Mouse (Mus musculus) CH12F3 (cell line): ENCODE results near the gene Isoc2b.
"Not testable (repeated sequence)": the region's sequence is repeated elsewhere in the genome, so short reads cannot be mapped to it uniquely, and the experiment has no call there.

Source experiments
- in situ Hi-C: fragments of 300-500 bp; cut with MboI; formaldehyde crosslinking; loops from 2 replicates; pipeline ENCODE4 v1.14.3; 2020; ENCODE audit warnings: low sequenced_read_pairs

Gene Isoc2b

GRCm38 (mm10) chr7:4866631-4867180, 3.4 kb downstream of the Isoc2b start:
- in situ Hi-C loops: no loop called here

DNA sequence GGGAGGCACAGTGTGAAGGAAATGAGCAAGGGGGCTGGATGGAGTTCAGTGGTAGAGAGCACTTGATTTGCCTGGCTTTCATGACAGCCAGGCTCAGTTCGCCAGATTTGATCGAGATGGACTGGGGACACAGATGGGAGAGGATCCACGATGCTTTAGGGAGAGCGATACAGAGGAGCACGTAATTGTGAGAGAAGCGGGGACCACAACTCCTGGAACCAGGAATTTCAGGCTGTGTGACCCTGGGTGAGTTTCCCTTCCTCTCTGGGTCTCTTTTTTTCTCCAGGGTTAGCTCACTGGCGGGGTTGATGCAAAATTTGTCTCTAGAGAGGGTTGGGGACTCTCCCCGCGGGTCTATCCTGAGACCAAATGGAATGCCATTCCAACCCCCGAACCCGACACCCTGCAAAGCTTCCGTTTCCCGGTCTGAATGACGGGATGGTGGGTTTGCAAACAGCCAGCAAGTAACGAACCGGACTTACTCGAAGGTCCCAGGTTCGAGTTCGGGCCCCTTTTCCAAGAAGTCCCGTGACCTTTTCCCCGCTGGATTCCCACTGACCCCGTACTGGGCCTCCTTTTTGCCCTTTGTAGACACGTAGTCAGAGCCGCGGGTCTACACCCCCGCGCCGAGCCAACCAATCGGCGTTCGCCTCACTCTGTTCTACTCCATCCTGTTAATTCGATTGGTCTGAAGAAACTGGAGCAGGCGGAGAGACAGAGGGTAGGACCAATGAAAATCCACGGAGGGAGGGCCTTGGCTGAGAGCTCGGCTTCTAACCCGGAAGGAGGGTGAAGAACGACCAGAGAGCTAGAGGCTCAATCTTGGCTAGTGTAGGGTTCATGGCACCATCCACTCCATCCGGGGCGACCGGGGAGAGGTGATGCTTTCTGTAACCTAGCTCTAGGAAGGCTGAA, 4.2 kb downstream of the Isoc2b start:
- in situ Hi-C loops: no loop called here

GRCm38 (mm10) chr7:4865090-4865489, 5.0 kb downstream of the Isoc2b start:
- in situ Hi-C loops: no loop called here

DNA sequence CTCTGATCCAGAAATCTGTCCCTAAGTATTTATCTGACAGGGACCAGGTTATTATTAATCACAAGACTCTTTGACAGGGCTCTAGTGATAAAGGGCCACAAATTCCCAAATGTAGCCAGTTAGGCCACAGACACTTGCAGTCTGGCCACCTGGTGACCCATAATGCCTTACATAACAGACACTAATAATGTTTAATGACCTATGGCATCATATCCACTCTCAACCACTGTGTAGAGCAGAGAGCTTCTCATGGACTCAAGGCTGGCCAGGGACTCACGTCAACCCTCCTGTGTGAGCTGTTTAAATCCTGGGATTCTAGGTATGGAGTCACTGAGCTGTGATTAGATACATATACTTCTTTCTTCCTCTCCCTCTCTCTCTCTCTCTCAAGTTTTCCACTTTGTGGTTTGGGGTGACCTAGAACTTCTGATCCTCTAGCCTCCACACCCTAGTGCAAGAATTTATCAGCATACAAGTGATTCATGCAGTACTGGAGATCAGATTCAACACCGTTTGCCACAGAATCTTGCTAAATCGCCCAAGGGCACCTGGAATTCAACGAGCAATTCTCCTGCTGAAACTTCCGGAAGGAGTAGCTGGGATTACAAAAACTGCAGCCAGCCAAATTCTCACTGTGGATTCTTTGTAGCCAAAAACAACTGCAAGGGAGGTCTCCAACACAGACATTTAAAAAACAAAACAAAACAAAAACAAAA, 5.8 kb downstream of the Isoc2b start:
- in situ Hi-C loops: no loop called here

DNA sequence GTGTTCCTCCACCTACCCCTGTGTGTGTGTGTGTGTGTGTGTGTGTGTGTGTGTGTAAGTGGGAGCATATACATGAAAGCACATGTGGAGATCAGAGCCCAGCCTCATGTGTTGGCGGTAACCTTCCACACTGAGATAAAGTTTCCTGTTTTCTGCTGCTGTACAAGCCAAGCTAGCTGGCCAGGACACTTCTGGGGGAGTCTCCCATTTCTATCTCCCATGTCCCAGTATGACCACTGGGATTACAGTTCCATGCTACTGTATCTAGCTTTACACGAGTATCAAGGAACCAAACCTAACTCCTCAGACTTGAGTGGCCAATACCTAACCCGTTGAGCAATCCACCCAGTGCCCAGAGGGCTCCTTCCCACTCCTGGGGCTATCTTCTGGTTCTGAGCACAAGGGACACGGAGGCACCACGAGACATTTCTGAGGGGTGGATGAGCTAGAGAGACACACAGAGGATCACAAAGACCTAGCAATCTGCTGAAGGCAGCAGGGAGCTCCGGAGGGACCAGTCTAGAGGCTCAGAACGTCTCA, 6.4 kb downstream of the Isoc2b start:
- in situ Hi-C loops: no loop called here

DNA sequence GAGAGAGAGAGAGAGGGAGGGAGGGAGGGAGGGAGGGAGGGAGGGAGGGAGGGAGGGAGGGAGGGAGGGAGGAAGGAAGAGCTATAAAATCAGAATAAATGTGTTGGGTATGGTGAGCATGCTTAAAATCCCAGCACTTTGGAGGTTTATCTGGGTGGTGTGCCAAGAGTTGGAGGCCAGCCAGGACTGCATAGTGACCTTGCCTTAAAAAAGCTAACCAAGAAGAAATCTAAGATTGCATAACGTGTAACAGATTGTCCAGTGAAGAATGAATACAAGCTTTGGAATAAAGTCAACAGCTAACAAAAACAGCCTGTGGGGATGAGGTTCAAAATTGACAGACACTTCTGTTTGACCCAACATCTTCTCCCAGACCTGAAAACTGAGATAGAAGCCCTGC, 7.0 kb downstream of the Isoc2b start:
- in situ Hi-C loops: no loop called here

GRCm38 (mm10) chr7:4860926-4861325, 9.1 kb downstream of the Isoc2b start:
- in situ Hi-C loops: not testable (repeated sequence)

GRCm38 (mm10) chr7:4859418-4859978, 10.6 kb downstream of the Isoc2b start:
- in situ Hi-C loops: no loop called here

- in situ Hi-C loops: no loop called here
Measured at GRCm38 (mm10) chr7:4857321-4857720, 12.7 kb downstream of the Isoc2b start.

DNA sequence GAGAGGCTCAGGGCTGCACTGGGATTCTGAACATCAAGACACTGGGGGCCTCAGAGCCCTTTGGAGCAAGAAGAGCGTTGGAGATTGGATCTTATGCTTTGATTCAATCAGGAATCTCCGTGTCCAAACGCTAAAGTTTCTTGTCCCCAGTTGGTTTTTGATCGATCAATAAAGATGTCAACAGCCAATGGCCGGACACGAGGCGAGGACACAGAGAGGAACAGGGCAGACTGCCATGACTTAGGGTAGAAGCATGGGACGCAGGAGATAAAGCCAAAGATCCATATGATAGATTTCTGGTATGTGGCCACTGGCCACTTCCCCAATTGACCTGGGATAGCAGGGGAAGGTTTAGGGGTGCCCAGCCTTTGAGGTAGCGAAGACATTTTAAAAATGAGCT, 13.6 kb downstream of the Isoc2b start:
- in situ Hi-C loops: no loop called here

DNA sequence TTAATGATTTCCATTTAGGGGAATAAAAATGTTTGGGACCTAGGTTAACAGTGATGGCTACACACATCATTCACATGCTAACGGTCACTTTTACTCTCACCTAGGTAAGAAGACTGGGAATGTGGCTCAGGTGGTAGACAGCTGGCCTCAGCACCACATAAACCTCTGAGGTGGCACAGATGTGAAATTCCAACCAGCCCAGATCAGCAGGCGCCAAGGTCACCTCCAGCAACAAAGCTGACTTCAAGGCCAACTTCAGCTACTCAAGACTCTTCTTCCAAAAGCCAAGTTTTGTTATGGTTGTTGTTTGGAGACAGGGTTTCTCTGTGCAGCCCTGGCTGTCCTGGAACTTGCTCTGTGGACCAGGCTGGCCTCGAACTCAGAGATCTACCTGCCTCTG, 16.4 kb downstream of the Isoc2b start:
- in situ Hi-C loops: no loop called here

- in situ Hi-C loops: no loop called here
Measured at GRCm38 (mm10) chr7:4851315-4851688, 18.8 kb downstream of the Isoc2b start.

- in situ Hi-C loops: no loop called here
Measured at GRCm38 (mm10) chr7:4850621-4851314, 19.3 kb downstream of the Isoc2b start.

- in situ Hi-C loops: no loop called here
Measured at GRCm38 (mm10) chr7:4849372-4849771, 20.7 kb downstream of the Isoc2b start.

GRCm38 (mm10) chr7:4844917-4845309, 25.1 kb downstream of the Isoc2b start:
- in situ Hi-C loops: no loop called here

GRCm38 (mm10) chr7:4844245-4844916, 25.7 kb downstream of the Isoc2b start, which contains the start of gene Shisa7:
Gene Shisa7 (minus strand): TSS chr7:4844696.
- in situ Hi-C loops: no loop called here

- in situ Hi-C loops: no loop called here
Measured at GRCm38 (mm10) chr7:4843604-4844244, 26.3 kb downstream of the Isoc2b start.

DNA sequence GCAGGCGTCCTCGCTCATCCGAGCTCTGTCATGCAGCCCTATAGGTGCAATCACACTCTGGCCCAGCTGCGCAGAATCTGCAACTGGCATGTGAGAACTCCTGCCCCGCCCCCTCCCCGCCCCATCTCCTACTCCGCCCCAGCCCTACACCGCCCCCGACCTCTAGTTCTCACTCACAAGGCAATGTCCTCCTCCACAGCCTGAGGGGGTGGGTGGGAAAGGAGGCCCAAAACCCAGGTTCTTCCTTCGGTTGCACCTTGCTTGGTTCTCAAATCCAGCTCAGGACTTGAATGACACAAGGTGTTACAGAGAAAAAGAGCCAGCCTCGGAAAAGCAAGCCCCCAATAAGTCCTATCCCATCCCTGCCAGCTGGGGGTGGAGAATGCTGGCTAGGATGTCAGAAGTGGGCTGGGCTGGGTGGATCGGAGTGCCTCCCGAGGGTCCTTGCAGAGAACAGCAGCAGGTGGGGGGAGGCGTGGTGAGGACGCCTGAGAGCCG, 27.4 kb downstream of the Isoc2b start:
- in situ Hi-C loops: no loop called here

DNA sequence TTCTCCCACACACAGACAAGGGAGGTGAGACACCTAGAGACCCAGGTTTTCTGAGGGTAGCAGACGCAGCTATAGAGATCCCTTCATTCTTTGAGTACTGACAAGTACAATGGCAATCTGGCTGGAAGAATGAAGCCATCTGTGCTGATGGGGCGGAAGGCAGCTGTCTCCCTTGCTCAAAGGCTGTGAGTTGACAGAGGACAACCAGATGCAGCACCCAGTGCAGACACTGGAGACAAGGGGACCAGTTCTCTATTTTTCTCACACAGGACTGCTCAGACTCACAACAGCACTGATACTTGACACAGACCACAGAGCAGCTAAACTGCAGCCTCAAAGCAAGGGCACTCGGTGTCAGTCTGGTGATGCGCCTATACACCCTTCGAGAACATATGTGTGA, 28.0 kb downstream of the Isoc2b start:
- in situ Hi-C loops: no loop called here
